Mouse (Mus musculus) spleen, adult 2 months (tissue): ENCODE results near the gene Prepl.

Experiments
- CTCF ChIP-seq: fragments of 200-500 bp; IDR thresholded peaks from 2 replicates; pipeline ENCODE4 v1.5.1; 2011; ENCODE audit warnings: mild to moderate bottlenecking, inconsistent platforms; ENCODE audit not compliant: insufficient read depth, insufficient read length, insufficient replicate concordance; ENCODE audit errors: extremely low read depth
- POLR2A ChIP-seq: fragments of 200-500 bp; IDR thresholded peaks from 2 replicates; pipeline ENCODE4 v1.6.1; 2011; ENCODE audit warnings: low read depth, low read length, inconsistent platforms

DNA sequence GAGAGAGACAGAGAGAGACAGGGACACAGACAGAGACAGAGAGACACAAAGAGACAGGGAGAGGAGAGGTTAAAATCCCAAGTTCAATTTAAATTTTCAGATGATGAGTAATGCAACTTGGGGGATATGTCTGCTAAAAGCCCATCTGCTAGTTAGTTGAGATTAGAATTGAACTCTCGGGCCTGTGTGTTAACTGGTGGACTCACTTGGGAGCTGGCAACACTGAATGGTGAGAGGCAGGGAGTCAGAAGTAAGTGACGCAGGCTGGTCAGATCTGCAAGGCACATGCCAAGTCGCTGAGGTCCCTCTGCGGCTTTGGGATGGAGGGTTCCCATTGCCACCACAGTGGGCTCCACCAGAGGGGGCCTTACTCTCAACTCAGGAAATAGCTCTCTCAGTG lies 51.7 kb downstream of the Prepl start:
- TF ChIP-seq CTCF (no peak), POLR2A (no peak)
